Mouse (Mus musculus) olfactory bulb, adult 2 months (tissue): Measurements from ENCODE around the gene Iqcn.

Source experiments
- CTCF ChIP-seq: fragments of 200-500 bp; IDR thresholded peaks from 2 replicates; pipeline ENCODE4 v1.5.1; 2012; ENCODE audit warnings: low read depth, mild to moderate bottlenecking, low read length, moderate library complexity; ENCODE audit not compliant: insufficient read depth
- POLR2A ChIP-seq: fragments of 200-500 bp; IDR thresholded peaks from 2 replicates; pipeline ENCODE4 v1.6.1; 2012; ENCODE audit warnings: mild to moderate bottlenecking, low read depth, low read length, moderate library complexity; ENCODE audit not compliant: insufficient read depth

DNA sequence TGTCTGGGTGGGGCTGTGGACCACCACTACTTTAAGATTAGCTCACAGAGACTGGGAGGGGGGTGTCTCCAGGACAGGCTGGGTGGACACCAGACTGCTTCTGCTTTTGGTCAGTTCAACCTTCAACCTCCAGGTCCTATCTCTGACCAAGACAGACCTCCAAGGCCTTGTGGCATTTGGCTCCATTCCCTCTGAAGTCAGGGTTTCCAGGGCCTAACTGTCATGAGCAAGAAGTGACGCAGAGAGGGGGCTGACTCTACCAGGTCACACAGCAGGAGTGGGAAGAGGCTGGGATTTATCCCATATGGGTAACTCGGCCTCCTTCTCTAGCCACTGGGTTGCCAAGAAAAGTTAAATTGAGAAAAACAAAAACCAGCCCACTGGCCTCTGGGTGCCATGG is 45.5 kb upstream of the Iqcn start:
- TF ChIP-seq CTCF (no peak), POLR2A (no peak)
